Mouse (Mus musculus) CD8-positive naive resting alpha-beta T cell, adult 2 months (primary cell): Measurements from ENCODE around the gene Ihh.

Experiments
- DNase-seq, 2 experiments: peaks; one replicate each; pipeline ENCODE4 v3.0.0; 2022; ENCODE audit warnings: low read depth in 2 of 2, low spot score in 2 of 2

Gene Ihh

DNA sequence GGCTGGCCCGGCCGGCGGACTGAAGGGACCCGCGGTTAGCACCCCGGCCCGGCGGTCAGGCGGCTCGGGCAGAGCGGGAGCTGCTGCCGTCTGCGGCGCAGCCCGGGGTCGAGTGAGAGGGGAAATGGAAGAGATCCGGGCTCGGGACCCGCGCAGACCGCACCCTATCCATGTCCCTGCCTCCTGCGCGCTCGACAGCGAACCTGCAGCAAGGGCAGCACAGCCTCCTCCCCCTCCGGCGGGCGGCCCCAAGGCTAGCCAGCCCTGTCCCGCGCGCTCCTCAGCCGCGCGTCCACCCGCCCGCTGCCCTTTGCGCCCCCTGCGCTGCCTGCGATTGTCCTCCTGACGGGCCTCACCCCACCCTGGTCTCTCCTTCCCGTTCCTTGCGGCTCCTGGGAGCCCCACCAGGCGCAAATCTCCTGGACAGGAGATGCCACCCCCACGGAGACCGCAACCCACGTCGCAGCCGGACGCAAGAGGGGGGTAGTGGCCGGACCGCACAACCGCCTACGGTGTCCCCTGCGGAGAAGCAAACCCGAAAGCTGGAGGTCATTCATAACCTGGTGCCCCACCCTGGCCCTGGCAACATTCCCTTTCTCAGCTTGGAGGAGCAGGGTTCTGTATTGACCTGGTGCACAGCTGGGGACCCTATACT lies at the start of gene Ihh:
Ihh (minus strand) TSS at position 117 of the 655 bp plus-strand sequence.
- no peak for DNase-seq

DNA sequence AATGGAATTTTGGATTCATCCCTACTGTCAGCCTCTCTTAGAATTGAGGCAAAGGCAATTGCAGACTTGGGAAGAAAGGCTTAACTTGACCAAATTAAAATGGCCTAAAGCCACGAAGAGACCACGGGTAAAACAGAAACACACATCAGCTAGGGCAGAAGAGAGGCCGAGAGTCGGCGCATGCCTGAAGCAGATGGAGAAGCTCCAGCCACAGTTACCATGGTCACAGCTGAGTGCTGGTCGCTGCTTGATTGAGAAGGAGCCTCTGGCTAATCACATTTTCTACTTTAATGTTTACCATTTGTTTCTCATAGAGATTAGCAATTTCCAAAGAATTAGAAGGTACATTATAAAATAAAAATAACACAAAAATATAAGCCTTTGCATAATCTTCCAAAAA lies 49.7 kb upstream of the Ihh start:
- no peak for DNase-seq

DNA sequence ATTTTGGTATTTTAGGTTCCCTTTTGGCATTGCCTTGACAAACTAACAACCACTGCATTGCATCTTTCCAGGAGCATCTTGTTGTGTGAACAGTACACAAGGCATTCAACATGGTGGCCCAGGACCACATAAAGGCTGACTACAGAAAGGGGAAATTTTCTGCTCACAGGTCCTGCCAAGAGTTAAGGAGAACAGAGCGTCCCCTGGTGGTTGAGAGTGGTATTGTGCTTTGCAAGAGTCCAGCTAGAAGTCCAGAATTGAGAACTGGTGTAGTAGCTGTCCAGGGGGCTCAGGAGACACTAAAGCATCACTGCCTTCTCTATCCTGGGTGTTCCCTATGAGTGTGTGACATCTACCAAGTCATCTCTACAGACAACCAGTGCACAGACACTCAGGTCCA lies 49.0 kb upstream of the Ihh start:
- peak; percentile 5 to 11 for DNase-seq

DNA sequence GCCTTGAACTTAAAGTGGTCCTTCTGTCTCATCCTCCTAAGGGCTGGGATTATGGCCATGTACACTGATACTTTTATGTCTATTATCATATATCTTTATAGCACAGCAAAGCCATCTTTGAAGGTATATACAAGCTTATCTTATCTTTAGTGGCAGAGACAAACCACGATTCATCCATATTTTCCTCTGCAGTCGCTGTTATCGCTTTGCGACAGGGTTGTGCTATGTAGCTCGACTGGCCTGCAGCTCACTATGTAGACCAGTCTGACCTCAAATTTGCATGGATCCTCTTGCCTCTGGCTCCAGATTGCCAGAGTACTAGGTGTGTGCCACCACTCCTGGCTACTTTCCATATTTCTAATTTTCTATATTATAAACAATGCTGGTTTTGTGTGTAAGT lies 47.7 kb upstream of the Ihh start:
- DNase-seq = no peak

DNA sequence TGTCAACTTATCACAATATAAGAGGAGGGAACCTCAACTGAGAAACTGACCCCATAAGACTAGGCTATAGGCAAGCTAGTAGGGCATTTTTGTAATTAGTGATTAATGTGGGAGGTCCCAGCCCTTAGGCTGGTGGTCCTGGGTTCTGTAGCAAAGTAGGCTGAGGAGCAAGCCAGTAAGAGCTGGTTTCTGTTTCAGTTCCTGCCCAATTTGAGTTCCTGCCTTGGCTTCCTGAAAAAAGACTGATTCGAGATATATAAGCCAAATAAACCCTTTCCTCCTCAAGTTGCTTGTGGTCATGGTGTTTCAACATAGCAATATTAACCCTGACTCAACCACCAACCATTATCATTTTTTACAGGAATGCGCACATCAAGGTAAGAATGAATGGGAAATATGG lies 45.8 kb upstream of the Ihh start:
- no peak for DNase-seq

DNA sequence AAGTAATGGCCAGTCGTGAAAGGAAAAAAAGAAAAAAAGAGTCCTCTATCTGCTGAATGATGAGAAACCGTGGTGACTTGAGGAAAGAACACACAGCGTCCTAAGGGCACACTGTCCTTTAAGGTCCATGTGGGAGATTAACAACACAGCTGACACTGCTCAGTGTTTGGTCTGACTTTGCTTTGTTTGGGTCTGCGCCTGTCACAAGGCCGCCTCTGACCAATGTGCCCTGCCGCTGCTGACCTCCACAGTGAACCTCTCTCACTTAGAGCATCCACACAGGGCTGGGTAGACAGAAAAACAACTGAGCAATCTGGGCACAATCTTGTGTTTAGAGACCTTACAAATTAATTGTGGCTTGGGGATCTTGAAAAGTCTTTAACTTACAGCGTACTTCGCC lies 25.5 kb upstream of the Ihh start:
- DNase-seq = no peak

DNA sequence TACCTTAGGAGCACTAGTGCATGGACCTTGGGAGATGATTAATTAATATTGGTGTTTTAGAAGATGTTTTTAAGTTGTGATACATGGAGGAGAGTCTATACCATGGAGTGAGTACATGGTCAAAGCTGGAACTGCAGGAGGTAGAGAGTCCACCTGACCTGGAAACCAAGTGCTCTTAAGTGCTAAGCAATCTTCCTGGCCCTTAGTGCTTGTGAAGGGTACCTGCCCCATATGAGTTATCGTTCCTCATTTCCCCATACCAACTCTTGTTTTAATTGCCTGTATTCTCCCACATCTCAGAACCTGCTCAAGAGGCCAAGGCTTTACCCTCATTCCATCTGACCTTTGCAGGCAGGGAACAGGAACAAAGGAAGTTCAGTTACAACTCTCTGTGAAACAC lies 24.5 kb upstream of the Ihh start:
- DNase-seq = no peak

DNA sequence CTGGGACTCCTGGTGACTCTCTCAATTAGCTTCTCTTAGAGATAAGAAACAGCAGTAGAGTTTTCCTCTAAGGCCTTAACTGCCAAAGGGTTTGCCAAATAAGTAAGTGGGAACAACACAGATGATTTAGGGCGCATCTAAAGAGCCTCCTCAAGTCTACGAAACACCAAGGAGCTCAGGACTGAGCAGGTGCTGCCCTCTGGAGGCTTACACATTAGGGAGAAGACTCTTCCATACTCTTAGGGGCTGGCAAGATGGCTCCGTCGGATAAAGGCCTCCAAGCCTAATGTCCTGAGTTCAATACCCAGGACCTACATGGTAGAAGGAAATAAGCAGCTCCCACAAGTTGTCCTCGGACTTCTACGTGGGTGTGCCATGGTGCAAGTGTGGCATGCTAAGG lies 22.1 kb upstream of the Ihh start:
- no peak for DNase-seq

DNA sequence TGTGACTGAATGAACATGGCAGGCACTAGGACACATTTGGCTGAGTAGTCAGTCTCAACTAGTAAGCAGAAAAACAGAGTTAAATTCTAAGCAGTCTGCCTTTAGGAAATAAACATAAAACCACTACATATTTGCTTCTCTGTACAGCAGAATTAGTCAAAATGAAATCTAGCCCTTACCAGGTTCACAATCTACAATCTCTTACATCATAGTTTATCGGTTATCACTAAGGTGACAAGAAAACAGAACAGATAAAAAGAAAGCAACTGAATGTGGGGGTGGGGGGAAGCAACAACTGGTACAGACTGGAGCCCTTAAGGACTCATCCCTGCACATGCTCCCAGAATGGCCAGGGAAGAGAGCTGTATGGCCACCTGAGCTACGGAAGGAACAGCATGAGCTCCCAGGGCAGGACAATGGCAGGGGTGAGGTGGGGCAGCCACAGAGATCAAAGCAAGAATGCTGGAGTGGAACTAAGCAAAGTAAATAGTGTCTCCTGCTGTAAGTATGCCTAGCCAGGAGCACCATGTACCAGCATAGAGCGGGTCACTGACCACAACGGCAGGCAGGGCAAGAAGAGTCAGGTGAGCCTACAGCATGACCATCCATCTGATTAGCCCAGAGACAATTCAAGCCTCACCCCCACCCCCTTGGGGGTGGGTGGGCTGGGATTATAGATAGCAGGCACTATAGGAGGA lies 20.0 kb upstream of the Ihh start:
- no peak for DNase-seq

DNA sequence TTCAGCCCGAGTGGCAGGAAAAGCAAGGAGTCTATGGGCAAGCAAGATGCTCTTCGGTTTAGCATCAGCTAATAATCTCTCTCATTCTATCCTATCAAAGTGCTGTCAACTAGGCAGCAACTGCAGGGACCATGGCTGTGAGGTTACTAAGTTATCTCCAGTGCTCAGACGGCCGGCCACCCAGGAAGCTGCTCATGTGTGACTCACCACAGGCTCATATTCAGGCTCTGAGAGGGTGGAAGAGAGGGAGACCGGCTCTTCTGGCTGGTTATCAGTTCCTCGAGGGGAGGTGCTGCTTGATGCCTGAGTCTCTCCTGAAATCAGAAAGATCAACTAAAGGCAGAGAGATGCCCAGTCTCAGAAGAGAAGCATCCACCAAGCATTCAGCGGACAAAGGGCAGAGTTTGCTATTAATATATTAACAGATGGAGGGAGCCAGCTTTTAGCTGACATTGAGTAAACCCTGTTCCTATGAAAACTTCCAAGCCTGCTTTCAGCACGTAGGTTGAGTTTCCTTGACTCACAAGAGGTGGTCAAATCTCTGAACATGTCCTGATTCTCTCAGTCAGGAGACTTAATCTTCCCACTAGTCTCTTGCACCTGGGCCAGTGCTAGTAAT lies 16.6 kb upstream of the Ihh start:
- no peak for DNase-seq

DNA sequence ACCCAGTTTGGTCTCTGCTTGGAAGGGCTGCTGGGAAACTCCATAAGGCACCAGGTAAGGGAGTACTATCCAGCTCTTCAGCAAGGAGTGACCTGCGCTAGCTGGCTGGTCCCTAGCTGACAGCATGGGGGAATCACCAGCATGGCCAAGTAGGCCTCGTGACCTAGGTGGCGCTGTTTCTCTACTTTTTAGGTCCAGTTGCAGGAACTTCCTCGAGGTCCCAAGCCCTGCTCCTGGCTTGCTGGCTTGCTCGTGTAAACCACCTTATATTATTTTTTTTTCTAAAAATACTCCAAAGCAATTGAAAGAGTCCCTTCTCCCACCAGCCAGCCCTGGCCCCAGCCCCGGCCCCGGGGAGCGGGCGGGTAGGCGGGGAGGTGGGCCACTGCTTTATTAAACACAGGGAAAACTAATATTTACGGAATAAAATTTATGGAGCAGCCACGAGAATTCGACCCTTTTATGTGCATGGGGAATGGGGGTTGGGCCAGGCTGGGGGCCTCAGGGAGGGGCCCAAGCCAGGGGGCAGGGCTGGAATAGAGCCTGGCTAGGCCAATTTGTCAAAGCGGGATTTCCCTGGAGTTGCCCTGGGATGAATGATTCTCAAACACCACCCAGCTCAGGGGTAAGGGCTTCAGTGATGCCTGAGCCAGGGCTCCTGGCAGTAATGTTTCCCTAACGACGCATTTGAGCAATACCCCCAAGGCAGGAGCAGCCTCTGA lies 13.2 kb upstream of the Ihh start:
- DNase-seq = peak in 1 of 2 experiments; percentile 14

DNA sequence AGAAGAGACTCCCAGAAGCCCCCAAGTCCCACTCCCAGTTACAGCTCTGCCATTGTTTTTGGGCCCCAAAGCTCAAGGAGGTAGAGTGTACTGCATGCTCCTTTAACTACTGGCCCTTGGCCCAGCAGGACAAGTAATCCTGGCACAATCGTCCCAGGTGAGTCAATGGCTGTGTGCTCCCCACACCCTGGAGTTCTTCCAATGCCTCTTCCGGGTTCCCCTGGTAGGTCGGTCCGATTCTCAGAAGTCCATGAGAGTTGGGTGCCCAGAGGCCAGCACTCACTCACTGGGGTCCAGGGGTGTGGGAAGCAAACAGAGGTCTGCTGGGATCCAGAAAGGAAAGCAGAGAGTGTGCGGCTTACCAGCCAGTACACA lies 11.4 kb upstream of the Ihh start:
- DNase-seq = no peak

DNA sequence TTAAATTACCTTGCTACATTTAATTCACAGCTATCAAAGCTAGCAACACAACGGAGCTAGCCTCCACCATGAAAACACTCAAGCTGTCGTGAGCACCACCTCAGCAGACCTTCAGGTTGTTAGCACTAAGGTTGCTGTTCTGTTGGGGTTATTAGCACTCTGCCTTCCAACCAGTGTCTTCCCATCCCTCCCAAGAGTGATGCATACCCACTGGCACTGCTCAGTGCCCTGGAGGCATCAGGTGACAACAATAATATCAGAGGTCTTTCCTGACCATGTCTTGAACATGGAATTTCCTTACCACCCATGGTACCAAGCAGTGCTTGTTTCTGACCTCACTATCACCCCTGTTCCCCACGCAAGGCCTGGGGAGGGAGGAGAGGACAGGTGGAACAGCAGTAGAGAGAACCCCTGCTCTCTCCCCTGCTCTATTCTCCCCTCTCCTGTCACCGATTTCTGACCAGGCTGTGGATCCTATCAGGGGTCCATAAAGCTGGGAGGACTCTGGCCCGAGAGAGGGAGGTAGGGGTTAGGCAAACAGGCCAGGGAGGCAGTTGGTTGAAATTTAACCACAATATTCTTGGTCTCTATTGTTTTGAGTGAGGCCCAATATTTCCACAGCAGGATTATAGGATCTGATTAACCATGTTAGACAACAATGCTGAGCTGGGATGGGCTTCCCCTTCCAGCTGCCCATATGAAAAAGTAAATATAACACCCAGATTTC lies 10.8 kb upstream of the Ihh start:
- DNase-seq = no peak

DNA sequence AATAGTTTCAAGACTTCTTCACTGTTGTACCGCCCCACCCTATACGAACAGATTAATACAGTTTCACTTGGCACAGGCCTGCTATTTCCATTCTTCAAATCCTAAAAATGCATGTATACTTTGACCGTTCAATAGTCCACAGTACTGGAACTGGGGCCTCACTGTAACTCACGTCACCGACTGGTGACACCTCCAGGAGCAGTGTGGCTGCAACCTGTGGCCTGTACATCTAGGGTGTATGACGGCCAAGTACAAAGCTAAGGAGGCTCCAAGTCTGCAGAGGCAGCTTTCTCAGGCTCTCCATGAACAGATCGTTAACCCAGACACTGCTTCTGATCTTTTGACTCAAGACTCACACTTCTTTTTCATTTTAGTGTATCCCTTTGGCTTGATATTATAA lies 10.2 kb upstream of the Ihh start:
- no peak for DNase-seq

DNA sequence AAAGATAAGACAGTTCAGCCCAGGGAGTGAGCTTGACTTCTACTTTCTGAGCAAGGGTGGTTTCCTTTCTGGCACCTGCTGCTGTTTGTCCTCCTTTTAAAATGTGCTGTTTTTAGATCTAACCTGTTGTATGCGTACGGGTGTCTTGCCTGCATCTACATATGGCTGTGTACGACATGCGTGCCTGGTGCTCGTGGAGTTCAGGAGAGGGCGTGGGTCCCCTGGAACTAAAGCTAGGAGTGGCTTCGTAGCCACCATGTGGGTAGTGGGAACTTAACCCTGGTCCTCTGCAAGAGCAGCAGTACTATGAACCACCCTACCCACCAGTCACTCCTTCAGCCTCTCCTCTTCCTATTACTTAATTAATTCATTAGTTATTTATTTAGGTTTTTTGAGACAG lies 8.6 kb upstream of the Ihh start:
- DNase-seq = no peak

DNA sequence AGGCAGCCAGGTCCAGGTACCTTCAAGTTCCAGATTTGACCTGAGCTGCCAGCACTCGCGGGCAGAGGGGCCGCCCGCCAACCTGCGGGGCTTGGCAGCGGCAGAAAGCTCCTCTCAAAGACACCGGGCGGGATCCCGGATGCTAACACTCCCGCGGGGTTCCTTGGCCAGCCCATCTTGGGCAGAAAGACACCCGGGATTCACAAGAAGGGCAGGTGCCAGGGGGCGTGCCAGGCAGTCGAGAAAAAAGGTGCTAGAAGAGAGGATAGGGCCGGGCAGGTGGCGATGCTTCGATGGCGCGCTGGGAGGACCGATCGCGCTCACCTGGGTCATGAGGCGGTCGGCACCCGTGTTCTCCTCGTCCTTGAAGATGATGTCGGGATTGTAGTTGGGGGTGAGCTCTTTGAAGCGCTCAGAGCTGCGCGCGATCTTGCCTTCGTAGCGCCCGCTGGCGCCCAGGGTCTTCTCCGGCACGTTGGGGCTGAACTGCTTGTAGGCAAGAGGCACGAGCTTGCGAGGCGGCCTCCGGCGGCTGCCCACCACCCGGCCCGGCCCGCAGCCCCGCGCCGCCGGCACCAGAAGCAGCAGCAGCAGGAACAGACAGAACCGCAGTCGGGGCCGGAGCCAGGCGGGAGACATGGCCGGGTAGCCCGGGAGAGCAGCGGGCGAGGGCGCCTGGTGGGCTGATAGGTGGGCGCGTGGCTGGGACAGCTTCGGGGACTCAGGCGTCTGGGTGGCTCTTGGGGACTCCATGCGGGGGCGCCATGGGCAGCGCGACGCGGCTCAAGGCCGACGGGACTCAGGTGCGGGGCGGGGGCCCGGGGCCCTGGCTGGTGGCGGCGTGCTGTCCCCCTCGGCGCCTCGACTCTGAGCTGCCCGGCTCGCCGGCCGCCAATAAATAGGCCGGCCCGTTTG lies 639 bp downstream of the Ihh start:
- no peak for DNase-seq

DNA sequence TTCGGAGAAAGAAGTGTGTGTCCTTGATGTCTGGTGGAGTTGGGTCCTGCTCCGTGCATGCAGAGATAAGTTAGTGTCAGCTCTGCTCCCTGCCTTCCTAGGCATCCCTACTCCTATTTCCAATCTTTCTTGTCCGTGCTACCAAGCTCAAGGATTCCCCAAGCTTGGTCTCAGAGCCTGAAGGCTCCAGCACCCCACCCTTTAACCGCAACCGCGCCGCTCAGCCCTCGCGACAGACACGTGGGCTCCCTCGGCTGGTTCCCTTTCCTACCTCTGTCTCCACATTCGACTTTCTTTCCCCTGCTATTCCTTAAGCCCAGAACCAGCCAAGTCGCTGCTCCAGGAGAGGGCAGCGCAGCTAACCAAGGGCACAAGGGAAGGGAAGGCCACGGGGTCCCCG lies 1.4 kb downstream of the Ihh start:
- DNase-seq = no peak

DNA sequence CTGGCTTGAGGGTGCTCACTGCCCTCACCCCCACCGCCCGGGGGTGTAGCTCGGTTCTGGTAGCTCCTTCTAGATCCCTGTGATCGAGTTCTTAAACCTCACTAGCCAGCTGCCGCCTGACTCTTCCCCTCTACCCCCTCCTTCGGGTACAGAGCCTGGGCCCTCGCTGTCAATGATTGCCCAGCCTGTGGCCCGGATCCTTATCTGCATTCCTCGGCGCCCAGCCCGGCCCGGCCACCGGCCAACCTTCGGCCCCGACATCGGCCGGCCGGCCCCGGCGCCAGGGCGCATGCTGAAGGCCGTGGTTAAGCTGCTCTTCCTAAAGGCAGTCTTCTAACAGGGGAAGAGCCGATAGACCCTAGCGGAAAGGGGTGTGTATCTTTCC lies 1.8 kb downstream of the Ihh start:
- DNase-seq = no peak

DNA sequence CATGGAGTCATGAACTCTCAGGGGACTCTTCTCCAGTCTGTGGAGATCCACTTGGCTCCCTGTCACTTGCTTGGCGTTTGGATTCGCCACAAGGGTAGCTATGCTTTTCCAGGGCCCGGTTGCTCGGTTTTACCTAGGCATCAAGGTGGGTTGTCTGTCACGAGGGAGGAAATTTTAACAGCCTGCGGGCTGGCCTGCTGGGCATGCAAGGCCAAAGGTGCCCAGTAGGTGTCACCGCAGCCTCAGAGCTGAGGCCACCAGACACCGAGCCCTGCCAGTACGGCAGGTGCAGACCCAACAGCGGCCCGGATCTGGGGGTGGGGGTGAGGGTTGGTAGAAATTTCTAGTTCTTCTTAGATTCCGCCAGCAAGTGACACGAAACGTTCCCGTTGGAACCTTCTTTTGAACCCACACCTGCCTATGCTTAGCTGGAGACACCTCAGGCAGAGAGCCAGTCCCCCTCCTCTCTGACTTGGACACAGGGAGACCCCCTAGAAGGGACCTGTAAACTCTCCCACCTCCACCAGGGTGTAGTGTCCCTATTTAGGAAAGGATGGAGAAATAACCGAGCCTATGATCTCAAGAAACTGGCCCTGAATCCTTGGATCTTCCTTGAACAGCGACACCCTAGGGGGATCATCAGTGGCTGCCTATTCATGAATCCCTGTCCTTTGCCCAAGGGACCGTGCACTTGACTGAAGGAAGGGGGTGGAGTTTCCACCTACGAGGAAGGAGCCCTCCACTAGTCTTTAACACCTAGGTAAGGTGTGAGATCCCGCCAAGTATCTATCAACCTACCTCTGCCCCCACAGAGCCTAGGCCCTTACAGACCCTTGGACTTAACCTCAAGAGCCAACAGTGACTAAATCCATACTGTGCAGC lies 2.4 kb downstream of the Ihh start:
- DNase-seq = peak in 1 of 2 experiments; percentile 8
